Mouse (Mus musculus) spleen, adult 2 months (tissue): ENCODE measurements around the gene Ankrd52.

Experiments
- CTCF ChIP-seq: fragments of 200-500 bp; IDR thresholded peaks from 2 replicates; pipeline ENCODE4 v1.5.1; 2011; ENCODE audit warnings: mild to moderate bottlenecking, inconsistent platforms; ENCODE audit not compliant: insufficient read depth, insufficient read length, insufficient replicate concordance; ENCODE audit errors: extremely low read depth
- POLR2A ChIP-seq: fragments of 200-500 bp; IDR thresholded peaks from 2 replicates; pipeline ENCODE4 v1.6.1; 2011; ENCODE audit warnings: low read depth, low read length, inconsistent platforms

DNA sequence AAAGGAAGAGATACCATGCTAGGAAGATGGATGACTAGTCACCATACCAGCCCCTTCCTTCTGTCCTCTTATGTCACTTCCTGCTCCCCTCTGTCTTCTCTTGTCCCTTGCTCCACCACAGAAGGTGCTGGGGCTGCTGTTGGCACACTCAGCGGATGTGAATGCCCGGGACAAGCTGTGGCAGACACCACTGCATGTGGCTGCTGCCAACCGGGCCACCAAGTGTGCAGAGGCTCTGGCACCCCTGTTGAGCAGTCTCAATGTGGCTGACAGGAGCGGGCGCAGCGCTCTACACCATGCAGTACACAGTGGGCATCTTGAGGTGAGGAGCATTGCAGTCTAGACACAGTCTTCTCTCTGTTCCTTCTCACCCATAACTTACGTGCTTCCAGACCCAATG lies 2.3 kb downstream of the Ankrd52 start:
- TF ChIP-seq POLR2A (no peak), CTCF (no peak)
